Mouse (Mus musculus) 3T3-L1 (cell line): ENCODE measurements at regions not wholly inside any gene's neighbourhood (a gene's known extent, or its start where the extent isn't known, plus 50 kb on each side); places are given as distances from the start of the nearest gene placed in this dataset.
A peak's percentile ranks its signal among the peaks of the same experiment; 100 is the strongest.

ENCODE experiments used
- DNase-seq: peaks from one replicate; pipeline ENCODE4 v3.0.0-alpha.2; 2015; ENCODE audit warnings: low read depth, low spot score

DNA sequence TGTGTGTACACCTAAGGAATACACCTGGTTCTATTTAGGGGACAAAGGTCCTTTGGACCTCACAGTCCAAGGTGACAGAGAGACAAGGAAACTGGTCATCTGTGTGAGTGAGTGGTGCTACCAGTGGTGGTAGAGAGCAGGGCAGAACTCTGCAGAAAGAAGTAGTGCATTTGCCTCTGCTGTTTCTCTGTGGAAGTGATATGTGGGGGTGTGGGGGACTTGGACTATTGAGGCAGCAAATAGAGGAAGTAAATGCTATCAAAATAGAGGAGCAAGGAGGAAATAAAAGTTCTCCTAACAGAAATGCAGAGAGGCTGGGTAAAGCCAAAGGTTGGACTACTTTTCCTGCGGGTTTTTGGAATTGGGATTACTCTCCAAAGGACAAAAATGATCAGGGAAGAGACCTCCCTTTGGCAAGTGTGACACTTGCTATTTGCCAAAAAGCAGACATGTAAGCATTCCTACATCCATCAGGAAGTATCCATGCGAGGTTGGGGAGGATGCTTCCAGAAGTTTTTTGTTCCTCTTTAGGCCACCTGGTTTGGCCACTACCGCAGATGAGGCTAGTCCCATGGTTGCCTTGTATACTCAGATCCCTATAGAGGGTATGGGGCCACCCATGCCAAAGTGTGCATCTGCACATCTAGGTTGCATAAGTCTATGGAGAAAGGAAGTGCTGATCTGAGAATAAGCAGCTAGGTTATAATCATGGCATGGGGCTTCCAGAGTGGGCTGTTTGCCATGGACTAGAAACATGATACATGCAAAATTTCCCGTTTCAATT is 285.0 kb upstream of the Klf4 start:
- no peak for DNase-seq

- peak; percentile 43 for DNase-seq
Measured at GRCm38 (mm10) chr4:55815832-55816231, 283.6 kb upstream of the Klf4 start.

GRCm38 (mm10) chr4:55812846-55813245 is 280.6 kb upstream of the Klf4 start:
- DNase-seq: no peak

- no peak for DNase-seq
Measured at GRCm38 (mm10) chr4:55811656-55812055, 279.4 kb upstream of the Klf4 start.

DNA sequence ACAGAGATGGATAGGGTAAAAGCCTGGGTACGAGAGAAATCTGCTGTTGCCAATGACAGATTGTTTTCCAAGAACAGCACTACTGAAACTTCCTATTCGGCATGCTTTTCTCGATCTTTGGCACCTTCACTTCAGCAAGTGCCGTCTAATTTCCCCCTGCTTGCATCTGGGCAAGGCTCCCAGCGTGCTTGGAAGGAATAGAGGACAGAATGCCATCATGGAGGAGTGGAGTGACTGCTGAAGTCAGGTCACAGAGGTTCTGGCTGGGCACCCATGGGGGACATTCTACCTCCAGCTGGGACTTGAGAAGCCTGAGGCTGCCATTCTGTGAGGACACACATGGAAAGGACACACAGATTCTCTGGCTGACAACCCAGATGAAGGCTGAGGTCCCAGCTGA is 276.2 kb upstream of the Klf4 start:
- no peak for DNase-seq

GRCm38 (mm10) chr4:55806799-55807198 is 274.5 kb upstream of the Klf4 start:
- DNase-seq: no peak

DNA sequence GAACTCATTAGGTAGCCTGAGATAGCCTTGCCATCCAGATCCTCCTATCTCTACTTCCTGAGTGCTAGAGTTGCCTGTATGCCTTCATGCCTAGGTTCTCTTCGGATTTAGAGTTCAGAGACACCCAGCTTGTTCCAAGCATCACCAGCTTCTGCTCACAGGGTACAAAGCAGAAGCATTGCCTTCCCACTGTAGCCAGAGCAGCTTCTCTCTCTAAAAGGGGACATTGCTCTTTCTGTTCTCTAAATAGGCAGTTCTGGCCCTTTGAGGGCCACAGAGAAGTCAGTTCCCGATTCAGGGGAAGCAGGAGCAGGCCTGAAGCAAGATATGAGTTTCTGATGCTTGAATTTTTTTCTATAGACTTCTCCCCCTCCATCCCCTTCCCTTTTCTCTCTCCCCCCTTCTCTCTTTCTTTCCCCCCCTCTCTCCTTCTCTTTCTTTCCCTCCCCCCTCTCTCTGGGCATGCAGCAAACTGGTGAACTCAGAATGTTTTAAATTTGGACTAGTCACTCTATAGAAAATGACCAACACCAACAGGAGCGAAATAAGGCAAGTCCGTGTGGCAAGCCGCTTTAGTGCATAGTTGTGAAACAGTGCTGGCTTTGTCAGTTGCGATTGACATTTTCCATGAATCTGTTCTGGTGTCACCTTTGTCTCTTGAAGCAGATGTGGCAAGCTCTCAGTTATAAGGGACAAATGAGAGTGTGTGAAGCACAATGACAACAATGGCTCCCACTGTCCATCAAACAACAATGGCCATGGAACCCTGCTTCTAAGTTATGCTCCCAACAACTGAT is 273.2 kb upstream of the Klf4 start:
- no peak for DNase-seq

DNA sequence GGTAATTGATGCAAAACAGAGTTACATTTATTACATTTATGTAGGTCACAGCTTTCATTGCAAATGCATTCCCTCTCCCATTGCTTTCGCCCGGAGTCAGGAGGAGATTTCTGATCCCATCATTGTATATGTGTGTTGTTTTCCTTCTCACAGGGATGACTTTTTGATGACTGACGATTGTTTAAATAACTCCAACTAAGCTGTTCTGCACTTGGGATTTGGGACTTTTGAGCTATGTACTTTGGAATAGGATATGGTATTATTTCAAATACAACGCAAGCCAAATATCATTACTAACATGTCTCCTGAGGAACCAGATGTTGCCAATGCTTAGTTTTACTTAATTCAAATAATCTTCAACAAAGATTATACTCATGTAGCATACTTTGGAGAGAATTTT is 269.8 kb upstream of the Klf4 start:
- no peak for DNase-seq

DNA sequence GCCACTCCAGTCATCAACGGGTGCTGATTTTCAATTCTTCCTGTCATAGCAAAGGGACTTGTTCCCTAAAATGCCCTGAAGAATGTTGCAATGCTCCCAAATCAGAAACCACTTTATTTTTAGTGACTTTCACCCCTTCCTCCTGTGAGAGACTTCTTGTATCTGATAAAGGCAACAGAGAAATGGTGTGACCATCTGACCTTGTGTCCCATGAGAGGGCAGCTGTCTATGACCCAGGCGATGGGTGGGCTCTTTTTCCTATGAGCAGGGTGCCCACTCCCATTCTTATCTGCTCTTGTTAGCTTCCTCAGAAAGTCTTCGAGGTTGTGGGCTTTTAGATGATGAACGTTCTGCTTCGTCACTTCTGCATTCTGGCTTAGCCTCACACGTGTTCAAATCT is 265.8 kb upstream of the Klf4 start:
- DNase-seq: no peak

DNA sequence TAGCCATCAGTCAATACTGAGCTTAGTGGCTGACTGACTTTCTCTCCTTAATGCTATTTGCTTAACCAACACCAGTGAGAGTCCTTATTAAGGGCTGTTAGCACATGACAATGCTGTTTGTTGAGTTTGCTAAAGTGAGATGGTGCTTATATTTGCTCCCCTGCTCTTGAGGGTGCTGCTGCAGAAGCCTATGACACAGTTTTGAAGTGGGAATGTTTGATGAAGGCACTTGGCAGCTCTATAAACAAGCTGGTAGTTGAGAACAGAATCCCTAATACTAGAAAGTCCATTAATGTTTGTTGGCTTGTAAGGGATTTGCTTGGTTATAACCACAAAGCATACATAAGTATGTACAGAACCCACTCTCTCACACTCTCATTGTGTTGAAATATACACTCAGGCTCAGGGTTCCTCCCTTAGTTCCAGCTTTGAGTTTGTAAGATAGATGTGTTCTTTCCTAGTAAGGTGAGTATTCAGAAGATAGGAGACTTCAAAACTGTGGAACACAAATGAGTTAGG is 249.1 kb upstream of the Klf4 start:
- DNase-seq: no peak

DNA sequence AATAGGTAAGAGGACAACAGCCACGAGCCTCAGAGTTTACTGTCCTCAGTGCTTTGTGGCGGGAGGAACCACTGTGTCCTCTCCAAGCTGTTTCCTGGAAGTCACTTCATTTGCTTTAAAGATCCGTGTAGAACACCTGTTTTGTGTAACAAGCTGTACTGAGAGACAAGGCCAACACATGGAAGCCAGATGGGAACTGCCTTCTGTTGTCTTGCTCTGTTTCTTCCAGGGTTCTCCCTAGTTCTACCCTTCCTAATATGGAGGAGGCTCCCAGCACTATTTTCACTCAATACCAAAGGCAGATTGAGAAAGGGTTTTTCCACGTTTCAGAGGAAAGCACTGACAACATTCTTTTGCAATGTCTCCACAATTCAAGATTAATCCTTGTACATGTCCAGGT is 247.3 kb upstream of the Klf4 start:
- DNase-seq: no peak

GRCm38 (mm10) chr4:55775858-55776257 is 243.6 kb upstream of the Klf4 start:
- DNase-seq: peak; percentile 38

DNA sequence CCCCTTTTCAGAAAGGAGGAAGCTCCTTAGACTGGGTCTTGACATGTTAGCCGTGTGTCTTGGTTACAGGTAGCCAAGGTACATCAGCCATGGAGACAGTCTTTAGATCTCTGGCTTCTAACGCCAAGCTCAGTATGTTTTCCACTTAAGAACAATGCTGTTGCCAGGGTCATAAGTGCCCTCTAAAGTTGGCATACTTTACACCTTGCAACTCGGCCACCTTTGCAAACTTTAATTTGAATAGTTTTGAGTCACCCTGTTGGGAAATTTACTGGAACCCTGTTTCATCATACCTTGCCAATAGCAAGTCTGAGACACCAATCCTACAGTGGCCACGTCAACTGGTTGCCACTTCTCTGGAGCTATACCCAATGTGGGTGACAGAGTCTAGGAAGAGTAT is 242.3 kb upstream of the Klf4 start:
- no peak for DNase-seq

GRCm38 (mm10) chr4:55769656-55770055 is 237.4 kb upstream of the Klf4 start:
- DNase-seq: peak; percentile 41

DNA sequence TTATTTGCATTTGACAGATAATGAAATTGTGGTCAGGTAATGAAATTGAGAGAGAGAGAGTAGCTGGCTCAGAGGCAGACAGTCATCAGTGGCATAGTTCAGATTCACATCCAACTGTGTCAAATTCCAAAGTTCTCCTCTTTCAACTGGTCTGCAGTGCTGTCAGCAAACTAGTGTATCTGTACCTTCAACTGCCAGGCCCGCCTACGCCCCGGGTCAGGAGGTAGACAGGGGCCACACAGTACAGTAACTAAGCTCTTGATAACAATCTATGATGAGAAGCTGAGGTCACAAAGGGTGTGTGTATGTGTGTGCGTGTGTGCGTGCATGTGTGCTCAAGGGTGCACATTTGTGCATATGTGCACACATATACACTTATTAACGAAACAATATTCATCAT is 236.1 kb upstream of the Klf4 start:
- no peak for DNase-seq

DNA sequence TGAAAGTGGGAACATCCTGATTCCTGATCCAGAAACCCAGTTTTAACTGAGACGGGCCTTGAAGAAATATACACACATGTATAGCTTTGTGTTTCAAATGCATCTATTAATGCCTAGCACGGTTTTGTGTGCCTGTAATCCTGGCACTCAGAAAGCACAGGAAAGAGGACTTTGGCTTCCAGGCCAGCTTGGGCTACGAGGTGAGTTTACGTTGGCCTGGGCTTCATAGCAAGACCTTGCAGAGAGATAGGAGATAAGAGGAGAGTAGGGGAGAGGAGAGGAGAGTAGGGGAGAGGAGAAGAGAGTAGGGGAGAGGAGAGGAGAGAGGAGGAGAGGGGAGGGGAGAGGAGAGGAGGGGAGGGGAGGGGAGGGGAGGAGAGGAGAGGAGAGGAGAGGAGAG is 234.9 kb upstream of the Klf4 start:
- DNase-seq: no peak

- no peak for DNase-seq
Measured at GRCm38 (mm10) chr4:55765780-55766179, 233.5 kb upstream of the Klf4 start.

DNA sequence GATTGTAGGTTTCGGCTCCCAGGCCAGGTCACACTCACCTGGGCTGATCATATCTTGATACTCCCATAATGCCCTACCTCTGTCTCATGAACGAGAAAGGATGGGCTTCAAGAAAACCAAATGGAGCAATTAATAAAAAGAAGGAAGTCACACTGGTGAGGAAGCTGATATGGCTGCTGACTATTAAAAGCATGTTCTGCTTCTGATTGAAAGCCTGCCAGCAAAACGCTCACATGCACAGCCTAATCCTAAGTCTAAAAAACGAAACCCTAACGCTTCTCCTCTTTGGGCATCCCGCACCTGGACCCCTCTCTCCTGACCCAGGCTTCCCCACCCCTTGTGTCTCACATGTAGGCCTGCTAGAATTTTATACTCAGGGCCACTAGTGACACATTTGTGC is 230.8 kb upstream of the Klf4 start:
- no peak for DNase-seq

DNA sequence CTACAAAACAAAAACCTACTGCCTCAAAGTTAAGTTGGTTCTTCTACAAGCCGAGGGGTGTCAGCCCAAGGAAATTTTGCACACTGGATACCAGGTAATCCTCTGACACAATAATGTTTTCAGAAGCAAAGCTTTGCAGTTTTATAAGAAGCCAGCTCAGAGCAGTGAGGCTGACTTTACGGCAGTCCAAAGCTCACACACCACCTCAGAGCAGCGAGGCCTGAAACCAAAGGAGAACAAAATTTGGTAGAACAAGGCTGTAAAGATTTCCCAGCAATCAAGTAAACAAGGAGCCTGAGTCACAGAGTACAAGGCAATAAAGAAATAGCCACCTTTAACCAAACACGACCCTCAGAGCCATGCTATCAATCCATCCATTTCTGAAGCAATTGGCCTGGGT is 230.1 kb upstream of the Klf4 start:
- no peak for DNase-seq

DNA sequence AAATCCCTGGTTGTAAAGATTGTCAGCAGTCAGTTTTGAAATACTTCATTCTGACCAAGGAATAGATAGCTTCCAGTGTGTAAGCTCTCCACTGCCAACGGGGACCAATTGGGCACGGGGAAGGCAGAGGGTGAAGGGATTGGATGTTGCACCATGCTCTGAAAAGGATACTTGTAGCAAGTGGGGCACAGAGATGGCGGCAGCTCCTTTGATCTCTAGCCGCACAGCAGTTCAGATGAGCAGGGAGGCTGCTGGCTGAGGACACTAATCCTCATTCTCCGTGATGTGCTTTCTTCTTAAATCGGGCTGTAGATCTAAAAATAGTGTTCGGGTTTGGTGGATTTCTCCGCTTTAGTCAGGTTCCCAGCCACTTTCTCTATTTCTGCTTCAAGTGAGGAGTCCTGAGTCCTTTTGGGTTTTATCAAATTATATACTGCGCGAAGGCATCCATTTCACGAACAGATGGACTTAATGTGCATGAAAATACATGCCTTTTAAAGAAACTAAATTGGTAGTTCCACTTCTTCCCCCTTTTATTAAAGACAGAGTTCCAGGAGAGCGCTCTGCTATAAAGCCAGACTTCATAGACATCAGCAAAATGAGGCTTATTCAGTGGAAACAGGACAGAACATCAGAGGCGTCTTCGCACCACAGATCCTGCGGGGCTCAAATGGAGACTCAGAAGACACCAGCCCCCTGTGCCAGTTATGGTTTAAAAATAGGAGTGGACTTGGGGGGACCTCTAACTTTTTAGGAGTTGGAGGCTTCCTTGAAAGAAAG is 225.1 kb upstream of the Klf4 start:
- DNase-seq: no peak

DNA sequence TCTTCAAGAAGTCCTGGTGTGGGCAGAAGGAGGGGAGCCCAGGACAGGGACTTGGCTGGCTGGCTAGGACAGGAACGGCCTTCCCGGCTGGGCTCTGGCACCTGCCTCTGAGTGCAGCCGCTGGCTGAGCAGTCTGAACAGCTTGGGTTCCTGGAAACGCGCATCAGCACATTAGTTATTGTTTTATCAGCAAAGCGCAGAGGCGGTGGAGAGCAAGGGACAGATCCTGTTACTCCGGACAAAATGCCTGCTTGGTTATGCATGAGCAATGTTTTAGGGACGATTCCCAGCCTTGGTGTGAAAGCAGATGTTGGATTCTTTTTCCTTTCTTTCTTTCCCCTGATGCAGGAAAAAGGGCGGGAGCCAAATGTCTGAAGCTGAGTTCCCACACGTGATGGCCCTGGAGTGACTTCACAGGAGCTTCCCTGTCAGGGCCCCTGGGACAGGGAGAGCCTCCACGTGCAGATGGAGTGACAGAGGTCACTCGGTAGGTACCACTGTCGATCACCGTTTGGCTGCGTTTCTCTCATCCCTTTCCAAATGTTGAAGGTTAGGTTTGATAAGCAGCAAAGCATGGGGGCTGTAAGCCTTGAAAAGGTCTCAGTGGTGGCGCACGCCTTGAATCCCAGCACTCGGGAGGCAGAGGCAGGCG is 217.8 kb upstream of the Klf4 start:
- DNase-seq: no peak

DNA sequence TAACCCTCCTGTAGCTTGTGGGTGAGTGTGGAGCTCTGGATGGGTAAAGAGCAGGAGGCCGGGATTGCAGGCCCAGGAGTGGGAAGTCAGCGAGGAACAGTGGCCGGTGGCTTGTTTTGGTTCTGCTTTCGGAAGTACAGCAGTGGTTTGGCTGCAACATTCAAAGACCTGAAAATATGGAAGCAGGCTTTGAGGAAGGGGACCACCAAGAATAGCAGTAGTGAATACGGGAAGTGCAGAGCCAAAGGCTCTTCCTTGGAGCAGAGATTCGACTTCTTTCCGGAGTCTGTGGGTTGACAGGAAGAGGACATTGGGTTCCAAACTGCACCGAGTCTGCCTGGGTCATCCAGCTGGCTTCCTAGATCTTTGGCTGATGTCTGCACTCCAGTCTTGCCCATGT is 209.1 kb upstream of the Klf4 start:
- no peak for DNase-seq
